Mouse (Mus musculus) adrenal gland (tissue): ENCODE measurements around the gene Dleu7.

ENCODE experiments used
- intact Hi-C: fragments of 180-260 bp; cut with DNase I; formaldehyde crosslinking; loops from one replicate; pipeline ENCODE4 v1.15.1; 2025

Gene Dleu7

DNA sequence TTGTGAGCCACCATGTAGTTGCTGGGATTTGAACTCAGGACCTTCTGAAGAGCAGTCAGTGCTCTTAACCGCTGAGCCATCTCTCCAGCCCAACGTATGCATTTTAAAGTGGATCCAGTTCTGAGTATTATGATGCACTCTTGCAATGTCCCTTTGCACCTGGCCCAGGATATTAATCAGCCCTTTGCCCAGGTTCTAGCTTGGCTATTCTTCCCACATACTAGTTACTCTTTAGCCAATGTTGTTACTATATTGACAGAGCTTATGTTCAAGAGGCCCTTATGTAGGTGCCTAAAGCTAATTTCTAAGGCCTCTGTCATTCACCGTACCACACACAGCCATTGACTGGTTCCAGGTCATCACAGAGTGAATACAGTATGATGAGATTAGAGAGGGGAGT lies 4.1 kb downstream of the Dleu7 start:
- intact Hi-C loops = no loop called here

- intact Hi-C loops = no loop called here
Observed at GRCm38 (mm10) chr14:62282974-62283373, 9.9 kb downstream of the Dleu7 start.

GRCm38 (mm10) chr14:62273604-62274003 lies 19.2 kb downstream of the Dleu7 start:
- intact Hi-C loops = no loop called here

DNA sequence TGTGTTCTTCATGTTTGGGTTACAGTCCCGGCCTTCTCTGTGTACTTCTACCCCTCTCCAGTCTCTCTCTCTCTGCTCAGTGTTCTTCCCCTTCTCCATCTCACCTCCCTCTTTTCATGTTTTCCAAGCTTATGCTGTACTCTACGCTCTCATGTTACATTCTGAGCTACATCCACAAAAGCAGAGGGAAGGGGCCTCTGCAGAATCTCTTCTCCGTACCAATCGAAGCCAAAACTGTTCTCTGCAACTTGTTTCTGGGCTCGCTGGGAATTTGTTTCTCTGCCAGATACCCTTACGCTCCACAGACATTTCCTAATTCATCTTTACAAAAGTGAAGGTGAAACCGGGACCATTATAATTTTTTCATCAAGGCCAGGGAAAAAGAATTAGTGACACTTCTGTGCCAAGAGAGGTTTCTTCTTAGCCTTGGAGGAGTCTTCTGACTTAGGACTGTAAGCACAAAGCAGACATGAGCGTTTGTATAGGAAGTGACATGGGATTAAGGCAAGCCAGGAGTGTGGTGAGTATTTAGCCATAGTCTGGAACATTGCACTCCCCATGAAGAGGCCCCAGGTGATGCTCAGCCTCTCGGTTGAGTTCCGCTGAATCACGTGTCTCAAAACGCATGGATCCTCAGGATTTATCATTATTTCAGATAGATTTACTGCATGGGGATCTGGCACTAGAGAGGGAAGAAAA lies 22.0 kb downstream of the Dleu7 start:
- intact Hi-C loops = no loop called here

GRCm38 (mm10) chr14:62258978-62259536 lies 33.8 kb downstream of the Dleu7 start:
- intact Hi-C loops = no loop called here

DNA sequence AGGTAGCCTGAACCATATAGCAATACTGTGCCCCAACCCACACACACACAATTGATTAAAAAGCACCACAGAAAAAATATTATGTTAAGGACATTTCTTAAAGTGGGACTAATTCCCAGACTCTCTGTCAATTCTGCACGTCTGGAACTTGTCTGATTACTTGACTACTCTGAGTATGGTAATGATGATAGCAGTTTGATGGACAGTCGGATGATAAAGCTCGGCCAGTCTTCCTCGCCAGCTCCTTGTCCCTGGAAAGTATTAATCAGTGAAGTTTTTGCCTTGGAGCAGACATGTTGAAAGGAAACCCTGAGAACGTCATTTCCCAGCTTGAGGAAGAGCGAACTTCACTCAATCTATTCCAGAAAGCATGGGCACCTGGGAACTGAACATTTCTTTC lies 34.7 kb downstream of the Dleu7 start:
- intact Hi-C loops = no loop called here

- intact Hi-C loops = no loop called here
Observed at GRCm38 (mm10) chr14:62256066-62256465, 36.8 kb downstream of the Dleu7 start.

DNA sequence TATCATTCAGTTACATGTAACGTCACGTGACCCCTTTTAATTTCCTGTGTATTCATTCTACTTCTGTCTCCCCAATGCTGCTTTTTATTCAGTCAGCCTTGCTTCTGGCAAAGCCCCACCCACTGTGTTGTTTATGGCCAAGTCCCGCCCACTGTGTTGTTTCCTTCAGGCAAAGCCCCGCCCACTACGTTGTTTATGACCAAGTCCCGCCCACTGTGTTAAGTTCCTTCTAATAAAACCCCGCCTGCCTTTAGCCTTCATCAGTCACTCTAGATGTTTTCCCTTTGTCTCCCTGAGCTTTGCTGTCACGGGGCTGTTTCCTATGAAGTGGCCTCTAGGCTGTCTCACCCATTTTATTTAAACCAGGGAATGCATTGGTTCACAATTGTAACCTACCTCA lies 38.5 kb downstream of the Dleu7 start:
- intact Hi-C loops = loop anchor here (1.0 to 5.0 kb wide), 3 partner anchors 202 to 682 kb away; partner anchors contain the start of gene Gucy1b2

GRCm38 (mm10) chr14:62251999-62252398 lies 40.8 kb downstream of the Dleu7 start:
- intact Hi-C loops = loop anchor here (5.0 kb wide), 2 partner anchors 600 to 680 kb away; no protein-coding TSS in a partner anchor

DNA sequence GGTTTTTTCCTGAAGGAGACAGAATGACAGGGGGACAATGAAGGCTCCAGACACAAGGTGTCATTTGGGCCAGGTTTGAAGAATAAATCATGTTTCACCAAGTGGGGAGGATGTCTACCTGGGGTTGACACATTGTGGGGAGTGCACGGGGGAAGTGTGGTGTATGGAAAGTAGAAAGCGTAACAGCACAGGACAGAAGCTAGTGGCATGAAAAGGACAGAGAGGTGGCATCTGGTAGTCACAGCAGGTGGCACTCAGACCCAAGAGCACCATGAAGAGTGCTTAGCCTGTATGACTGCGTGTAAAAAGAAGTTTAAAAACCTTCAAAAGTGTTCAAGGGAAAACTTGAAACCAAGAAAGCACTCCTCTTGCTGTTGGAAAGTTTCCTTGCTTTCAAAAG lies 42.8 kb downstream of the Dleu7 start:
- intact Hi-C loops = loop anchor here (5.0 kb wide), 2 partner anchors 598 to 678 kb away; no protein-coding TSS in a partner anchor

- intact Hi-C loops = no loop called here
Observed at GRCm38 (mm10) chr14:62249251-62249650, 43.6 kb downstream of the Dleu7 start.

- intact Hi-C loops = no loop called here
Observed at GRCm38 (mm10) chr14:62248796-62249195, 44.1 kb downstream of the Dleu7 start.

GRCm38 (mm10) chr14:62248345-62248744 lies 44.5 kb downstream of the Dleu7 start:
- intact Hi-C loops = no loop called here

- intact Hi-C loops = no loop called here
Observed at GRCm38 (mm10) chr14:62245557-62245956, 47.3 kb downstream of the Dleu7 start.

DNA sequence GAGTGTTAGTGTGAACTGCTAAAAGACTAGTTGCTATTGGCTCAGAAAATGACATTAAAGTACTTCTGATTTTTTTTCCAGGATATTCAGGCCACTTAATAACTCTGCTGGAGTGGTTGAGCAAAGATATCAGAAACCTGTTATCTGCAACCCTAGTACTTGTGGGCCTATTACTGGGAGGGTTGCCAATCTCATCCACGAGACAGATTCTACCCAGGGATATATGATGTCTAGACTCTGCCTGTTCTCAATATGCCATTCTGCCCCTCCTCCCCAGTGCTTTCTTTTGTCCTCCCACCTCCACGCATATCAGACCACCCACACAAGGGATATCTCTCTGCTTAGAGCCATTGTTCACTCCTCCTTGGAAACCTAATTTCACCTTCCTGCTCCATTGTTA lies 49.3 kb downstream of the Dleu7 start:
- intact Hi-C loops = no loop called here

- intact Hi-C loops = no loop called here
Observed at GRCm38 (mm10) chr14:62235969-62236368, 56.9 kb downstream of the Dleu7 start.

GRCm38 (mm10) chr14:62235214-62235613 lies 57.6 kb downstream of the Dleu7 start:
- intact Hi-C loops = no loop called here

DNA sequence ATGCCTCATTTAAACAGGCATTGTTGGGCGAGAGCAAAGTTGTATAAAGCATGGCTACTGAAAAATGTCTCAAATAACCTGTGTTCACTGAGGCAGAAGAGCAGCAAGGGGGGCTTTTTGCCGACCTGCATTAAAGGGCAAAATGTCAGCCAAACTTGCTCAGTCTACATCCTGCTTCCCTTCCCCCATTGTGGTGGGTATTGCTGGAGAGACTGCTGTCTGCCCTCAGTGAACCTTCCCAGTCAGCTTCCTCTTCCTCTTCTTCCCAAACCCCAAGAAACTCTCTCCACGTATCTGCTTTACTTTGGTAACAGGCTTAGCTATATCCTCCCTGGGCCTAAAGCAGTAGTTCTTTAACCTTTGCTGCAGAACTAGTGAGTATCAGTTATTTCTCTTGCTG lies 61.9 kb downstream of the Dleu7 start:
- intact Hi-C loops = no loop called here

GRCm38 (mm10) chr14:62227101-62227500 lies 65.7 kb downstream of the Dleu7 start:
- intact Hi-C loops = no loop called here

DNA sequence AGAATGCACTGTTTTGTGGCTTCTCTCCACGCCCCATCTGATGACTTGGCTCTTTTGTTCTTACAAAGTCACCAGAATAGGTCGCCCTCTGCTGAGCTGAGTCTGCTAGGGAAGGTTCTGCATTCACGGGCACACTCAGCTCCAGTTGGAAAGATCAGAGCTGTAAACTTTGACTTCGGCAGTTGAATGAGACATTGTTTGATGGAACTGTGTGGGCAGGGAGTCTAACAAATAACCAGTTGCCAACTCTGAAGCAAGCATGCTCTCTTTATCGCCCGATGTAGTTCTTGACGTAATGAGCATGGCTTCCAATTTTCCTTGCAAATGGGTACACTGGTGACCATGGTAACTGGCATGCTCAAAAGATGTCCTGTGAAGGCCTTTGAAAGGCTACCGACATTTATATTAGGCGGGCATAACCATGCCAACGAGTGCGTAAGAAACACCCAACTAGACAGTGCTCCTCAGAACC lies 66.2 kb downstream of the Dleu7 start:
- intact Hi-C loops = no loop called here
